Mouse (Mus musculus) CD4-positive, CD25-positive, alpha-beta regulatory T cell, adult 4 months (primary cell): ENCODE results near the gene Ankdd1a. TPM values are rescaled to one million over a fixed set of nuclear protein-coding genes. Genes with fewer than 3 reads are reported as not detected.

ENCODE experiments used
- ATAC-seq: one replicate; pipeline ENCODE4 v1.8.0; 2017
- polyA plus RNA-seq, 2 experiments: library from polyadenylated mRNA; unstranded; fragments of 100-300 nt; shearing (Covaris generic); gene quantifications; one replicate each; pipeline ENCODE4 v1.2.1; 2017

Gene Ankdd1a
- polyA plus RNA-seq, result under 1 TPM in 1 of 2 experiments, not detected in 1; 0.35 TPM

- no peak for ATAC-seq
Measured at GRCm38 (mm10) chr9:65519807-65520504, at the start of gene Ankdd1a. TSS of gene Ankdd1a (minus strand) at chr9:65520193.

- ATAC-seq, result no peak
Measured at GRCm38 (mm10) chr9:65569491-65569971, 49.5 kb upstream of the Ankdd1a start.

DNA sequence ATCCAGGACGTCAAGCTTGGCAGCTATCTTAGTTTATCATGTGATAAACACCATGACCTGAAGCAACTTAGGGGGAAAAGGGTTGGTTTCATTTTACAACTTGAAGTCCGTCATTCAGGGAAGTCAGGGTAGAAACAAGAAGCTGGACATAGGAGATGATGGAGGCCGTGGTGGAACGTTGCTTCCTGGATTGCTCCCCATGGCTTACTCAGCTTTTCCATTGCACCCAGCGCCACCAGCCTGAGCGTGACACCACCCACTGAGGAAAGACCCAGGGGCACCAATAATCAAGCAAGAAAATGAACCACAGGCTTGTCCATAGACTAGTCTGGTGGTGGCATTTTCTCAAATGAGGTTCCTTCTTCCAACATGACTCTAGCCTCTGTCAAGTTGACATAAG lies 48.8 kb upstream of the Ankdd1a start:
- ATAC-seq, result no peak

- no peak for ATAC-seq
Measured at GRCm38 (mm10) chr9:65564698-65565097, 44.7 kb upstream of the Ankdd1a start.

- ATAC-seq, result no peak
Measured at GRCm38 (mm10) chr9:65563073-65563472, 43.1 kb upstream of the Ankdd1a start.

- ATAC-seq, result no peak
Measured at GRCm38 (mm10) chr9:65562081-65562506, 42.1 kb upstream of the Ankdd1a start.

- no peak for ATAC-seq
Measured at GRCm38 (mm10) chr9:65561016-65561415, 41.0 kb upstream of the Ankdd1a start.

- ATAC-seq, result no peak
Measured at GRCm38 (mm10) chr9:65558806-65559205, 38.8 kb upstream of the Ankdd1a start.

DNA sequence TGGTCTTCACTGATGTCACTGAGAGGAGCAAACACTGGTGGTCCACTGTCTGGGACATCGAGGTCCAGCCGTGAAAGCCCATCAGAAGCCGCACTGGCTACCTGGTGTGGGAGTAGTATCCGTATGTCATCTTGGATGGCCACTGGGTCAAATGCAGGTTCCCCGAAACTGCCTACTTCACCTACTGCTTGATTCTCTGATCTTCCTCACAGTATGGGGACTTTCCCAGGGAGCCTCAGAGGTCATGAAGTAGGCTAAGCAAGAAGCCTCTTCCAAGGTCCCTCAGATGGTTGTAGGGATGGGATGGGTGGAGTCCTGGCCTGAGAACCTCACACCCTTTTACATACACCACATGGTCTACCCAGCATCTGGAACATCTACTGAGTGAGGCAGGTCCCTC lies 37.0 kb upstream of the Ankdd1a start:
- no peak for ATAC-seq

DNA sequence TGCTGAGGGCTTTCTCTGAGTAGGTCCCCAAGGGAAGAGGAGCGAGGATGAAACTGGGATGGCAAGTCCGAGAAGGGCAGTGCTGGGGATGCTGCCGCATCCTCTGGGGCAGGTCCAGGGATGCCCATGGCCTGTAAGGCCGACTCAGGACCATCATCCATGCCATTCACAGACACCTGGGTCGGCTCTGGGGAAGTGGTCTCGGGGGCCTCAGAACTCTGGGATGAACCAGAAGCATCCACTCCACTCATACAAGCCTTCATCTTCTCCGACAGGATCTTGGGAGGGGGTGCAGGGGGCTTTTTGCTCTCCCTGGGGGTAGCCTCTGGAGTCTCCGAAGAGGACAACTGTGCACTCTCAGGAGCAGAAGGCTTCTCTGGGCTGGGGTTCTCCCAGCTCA lies 36.4 kb upstream of the Ankdd1a start:
- ATAC-seq, result no peak

- ATAC-seq, result no peak
Measured at GRCm38 (mm10) chr9:65555621-65556020, 35.6 kb upstream of the Ankdd1a start.

GRCm38 (mm10) chr9:65555001-65555405 lies 35.0 kb upstream of the Ankdd1a start:
- ATAC-seq, result no peak

- no peak for ATAC-seq
Measured at GRCm38 (mm10) chr9:65552711-65553110, 32.7 kb upstream of the Ankdd1a start.

DNA sequence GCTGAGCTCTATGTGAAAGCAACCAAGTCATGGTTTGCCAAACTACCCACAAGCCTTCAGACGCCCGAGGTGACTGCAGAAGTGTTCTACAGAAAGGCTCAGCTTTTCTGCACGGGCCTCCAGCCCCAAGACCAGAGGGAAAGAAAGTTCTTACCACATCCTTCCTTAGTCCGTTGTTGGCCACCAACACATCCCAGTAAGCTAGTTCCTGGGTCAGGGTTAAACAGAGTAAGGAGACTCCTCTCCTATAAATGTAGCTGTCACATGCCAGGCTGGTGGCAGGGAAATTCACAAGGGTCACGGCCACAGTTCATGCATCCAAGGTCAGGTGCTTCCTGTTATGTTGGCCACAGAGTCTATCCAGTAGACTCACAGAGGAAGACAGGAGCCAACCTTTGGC lies 32.1 kb upstream of the Ankdd1a start:
- ATAC-seq, result peak; percentile 8

DNA sequence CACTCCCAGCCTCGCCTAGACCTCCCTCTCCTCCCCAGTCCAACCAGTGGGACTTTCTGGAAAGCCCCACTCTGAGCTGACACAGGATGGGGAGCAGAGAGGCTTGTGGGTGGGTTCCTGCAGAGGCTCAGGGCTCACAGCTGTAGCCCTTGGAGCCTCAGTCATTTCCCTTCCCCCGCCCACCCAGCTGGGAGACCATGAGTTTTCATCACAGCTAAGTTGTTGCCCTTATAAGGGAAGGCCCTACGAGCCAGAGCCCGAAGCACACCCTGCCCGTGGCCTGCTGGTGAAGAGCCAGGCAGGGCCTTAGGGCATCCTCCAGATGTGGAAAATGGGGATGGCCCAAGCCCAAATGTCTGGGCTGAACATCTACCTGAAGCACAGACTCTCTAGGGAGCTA lies 31.0 kb upstream of the Ankdd1a start:
- ATAC-seq, result peak; percentile 78

DNA sequence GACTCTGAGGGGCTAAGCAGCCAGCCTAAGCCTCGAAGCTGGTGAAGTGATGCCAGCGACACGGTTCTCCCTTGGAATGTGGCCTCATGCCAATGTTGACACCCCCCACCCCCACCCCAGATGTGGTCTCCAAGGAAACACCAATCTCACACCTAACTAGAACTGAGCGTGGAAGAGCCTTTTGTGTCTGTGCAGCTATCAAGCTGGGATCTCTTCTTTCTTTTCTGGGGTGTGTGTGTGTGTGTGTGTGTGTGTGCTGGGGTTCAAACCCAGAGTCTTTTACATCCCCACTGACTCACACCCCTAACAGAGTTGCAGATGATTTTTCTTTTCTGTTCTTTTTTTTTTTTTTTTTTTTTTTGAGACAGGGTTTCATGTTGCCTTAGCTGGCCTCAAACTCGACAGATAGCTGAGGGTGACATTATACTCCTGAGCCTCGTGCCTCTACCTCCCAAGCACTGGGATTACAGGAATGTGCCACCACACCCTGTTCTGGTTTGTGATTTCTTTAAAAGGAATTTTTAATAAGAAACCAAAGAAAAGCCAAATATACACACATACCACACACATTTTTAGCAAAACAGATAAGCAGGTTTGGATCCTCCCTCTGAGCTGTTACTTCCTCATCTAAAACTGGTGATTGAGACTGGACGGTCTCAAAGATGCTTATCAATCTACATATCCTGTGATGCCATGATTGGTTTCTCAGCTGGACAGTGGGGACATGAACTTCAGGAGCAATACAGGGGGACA lies 30.3 kb upstream of the Ankdd1a start:
- ATAC-seq, result peak; percentile 13

DNA sequence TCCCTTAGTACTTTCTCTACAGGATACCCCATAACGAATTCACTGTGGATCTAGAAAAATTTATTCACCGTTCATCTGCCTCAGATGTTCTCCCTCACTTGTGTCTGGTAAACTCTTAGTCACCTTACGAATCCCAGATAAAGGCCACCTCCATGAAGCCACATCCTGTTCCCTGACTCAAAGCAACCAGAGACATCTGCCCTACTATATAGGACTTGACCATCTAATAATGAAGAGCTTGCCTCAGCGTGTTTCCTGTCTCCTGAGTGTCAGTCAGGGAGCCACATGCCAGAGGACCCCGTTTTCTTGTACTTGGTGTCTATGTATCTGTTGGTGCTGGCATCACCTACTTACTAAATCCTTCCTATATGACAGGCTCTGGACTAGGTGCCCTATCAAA lies 29.6 kb upstream of the Ankdd1a start:
- ATAC-seq, result peak; percentile 35

- no peak for ATAC-seq
Measured at GRCm38 (mm10) chr9:65549139-65549538, 29.1 kb upstream of the Ankdd1a start.

DNA sequence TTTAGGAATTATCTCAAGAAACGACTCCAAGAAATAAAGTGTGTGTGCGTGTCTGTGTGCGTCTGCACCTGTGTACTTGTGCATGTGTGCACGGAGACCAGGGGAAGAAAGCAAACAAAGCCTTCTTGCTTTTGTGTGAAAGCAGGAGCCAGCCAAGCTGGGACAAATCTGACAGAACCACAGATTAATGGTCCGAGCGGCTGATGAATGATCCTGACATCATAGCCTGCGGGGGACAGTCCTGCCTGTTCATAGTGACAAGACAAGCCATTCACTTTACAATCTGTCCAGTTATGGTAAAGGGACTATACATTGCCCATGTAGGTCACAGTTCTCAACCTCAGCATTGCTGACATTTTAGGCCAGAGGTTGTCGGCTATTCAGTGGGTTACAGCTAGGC lies 28.3 kb upstream of the Ankdd1a start:
- ATAC-seq, result no peak

DNA sequence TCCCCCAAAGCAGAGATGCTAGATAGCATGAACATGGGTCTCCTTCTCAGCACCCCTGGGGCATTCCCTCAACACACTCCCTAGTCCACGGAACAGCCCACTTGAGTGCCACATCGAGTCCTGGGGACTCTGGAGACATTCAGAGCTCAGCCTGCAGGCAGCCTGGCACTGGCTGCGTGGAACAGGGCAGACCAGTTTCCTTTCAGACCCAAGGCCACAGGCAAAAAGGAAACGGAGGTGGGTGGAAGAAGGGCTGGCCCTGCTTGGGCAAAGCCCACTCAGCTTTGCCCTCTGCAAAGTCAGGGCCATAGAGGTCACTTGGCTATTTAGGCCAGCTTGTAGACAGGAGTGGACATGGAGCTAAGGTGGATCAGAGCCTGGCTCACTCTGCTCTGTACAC lies 27.9 kb upstream of the Ankdd1a start:
- no peak for ATAC-seq

DNA sequence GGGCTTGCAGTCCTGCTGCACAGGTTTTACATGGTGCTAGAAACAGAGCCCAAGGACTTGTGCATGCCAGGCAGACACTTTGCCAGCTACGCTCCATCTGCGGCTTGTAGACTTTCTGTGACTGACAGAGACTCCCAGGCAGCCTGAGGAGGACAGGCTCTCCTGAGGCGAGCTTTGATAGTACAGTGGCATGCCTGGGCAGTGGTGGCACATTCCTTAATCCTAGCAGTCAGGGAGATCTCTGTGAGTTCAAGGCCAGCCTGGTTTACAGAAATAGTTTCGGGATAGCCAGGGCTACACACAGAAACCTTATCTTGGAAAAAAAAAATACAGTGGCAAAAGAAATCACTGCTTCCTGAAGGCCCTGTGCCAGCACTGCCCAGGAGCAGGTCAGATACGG lies 27.1 kb upstream of the Ankdd1a start:
- no peak for ATAC-seq

- ATAC-seq, result no peak
Measured at GRCm38 (mm10) chr9:65546413-65546695, 26.4 kb upstream of the Ankdd1a start.

- no peak for ATAC-seq
Measured at GRCm38 (mm10) chr9:65545635-65546412, 25.8 kb upstream of the Ankdd1a start.
